Mouse (Mus musculus): ENCODE results near the gene Dusp12.

Gene Dusp12

DNA sequence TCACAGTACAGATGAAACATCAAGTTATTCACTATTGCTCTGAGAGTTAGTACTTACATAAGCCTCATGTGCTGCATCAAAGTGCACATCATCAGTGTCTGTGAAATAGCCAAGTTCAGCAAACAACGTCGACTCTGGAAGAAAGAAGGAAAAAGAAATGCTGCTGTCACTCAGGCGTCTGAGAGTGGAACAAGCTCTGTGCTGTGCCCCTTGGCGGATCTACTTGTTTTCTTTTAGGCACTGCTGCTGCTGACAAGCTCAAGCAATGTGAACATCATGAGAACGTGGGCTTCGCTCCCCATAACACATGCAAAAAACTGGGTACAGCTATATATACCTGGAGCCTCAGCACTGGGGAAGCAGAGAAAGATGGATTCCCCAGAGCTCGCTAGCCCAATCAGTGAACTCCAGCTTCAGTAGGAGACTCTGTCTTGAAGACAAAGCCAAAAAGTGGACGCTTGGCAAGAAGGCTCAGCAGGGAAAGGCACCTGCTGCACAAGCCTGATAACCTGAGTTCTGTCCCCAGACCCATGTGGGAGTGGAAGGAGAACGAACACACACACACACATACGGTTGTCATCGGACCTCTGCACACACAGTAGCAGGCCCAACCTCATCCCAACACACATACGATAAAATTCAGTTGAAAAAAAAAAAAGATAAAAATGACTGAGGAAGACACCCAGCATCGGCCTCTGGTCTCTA is 30.1 kb downstream of the Dusp12 start:
- POLR2A ChIA-PET: interaction anchor here in 3 of 4 experiments (0.7 to 3.3 kb wide), 8 partner anchors 9 to 16 kb away, joined by 3 to 24 read pairs (median 4); partner anchors contain the start of gene Atf6 (in 3 of the 3)
- CTCF ChIA-PET: interaction anchor here in 1 of 4 experiments (1.4 kb wide), 1 partner anchor 30 kb away, joined by 3 read pairs; the partner anchor contains the start of genes Dusp12 and Gm26620

- ChIA-PET POLR2A (interaction anchor here in 3 of 4 experiments (0.6 to 2.2 kb wide), 8 partner anchors 8 to 356 kb away, joined by 3 to 10 read pairs (median 4); no protein-coding TSS in a partner anchor), CTCF (no interaction called here)
These were observed 31.7 kb downstream of the Dusp12 start for GRCm38 (mm10) chr1:170853604-170854003.

DNA sequence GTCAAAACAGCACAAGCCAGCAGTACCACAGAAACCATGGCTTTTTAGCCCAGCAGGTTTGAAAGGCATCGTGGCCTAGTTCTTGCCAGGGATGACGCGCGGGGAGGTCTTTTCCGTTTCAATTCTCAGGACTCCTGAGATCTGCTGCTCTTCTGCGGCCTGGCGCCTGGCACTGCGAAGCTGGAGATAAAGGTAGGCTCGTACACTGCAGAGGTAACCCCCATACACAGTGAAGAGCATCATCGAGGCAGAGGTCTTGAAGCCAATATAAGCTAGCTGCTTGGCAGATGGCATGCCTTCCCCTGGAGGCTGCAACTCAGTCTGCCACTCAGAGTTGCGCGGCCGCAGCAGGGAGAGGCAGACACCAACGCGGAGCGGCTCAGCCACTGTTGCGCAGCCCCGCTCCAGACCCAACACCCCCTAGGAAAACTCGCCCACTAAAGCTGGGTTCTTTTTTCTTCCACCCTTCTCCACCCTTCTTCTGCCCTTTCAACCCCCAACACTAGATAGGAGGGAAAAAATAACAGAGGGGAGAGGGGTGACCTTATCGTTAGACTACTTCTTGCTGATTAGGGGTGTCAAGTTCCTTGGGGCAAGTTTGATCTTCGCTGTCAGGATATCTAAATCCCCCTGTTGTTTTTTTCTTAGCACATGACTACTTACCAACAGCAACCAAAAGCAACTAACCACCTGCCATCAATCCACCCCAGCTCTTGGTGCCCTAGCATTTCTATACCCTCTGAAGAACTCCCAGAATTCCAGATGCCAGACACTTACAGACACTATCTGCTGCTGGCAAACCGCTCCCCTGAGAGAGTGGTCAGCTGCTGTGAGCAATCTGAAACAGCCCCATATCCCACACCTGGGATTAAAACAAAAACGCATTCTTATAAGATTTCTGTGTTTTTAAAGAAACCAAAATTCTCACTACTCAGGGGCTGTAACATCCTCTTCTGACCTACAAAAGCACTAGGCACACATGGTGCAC is 34.4 kb downstream of the Dusp12 start:
- ChIA-PET POLR2A (interaction anchor here in 2 of 4 experiments (0.6 to 2.3 kb wide), 5 partner anchors 16 to 466 kb away, joined by 3 to 7 read pairs (median 4); partner anchors contain the start of gene Atf6 (in 1 of the 2)), CTCF (interaction anchor here in 1 of 4 experiments (0.9 kb wide), 1 partner anchor 51 kb away, joined by 3 read pairs; no protein-coding TSS in a partner anchor)

DNA sequence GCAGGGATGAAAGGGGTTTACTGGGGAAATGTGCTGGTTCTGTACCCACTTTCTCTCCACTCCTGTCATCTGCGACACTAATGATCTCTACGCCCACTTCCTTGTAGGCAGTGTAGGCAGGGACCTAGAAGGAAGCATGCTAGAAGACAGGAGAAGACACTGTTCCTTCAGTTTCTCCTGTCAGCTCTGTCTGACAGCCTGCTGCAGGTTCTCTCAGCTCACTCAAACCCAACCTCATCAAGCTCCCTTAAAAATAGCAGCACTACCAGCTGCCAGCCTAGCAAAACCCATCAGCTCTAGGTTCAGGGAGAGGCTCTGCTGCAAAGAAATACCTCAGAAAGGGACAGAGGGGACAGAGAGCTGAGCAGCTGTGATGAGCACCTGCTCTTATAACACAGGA is 35.3 kb downstream of the Dusp12 start:
- ChIA-PET POLR2A (interaction anchor here in 2 of 4 experiments (0.6 to 2.3 kb wide), 4 partner anchors 16 to 102 kb away, joined by 3 to 7 read pairs (median 4); partner anchors contain the start of gene Atf6 (in 1 of the 2)), CTCF (no interaction called here)

DNA sequence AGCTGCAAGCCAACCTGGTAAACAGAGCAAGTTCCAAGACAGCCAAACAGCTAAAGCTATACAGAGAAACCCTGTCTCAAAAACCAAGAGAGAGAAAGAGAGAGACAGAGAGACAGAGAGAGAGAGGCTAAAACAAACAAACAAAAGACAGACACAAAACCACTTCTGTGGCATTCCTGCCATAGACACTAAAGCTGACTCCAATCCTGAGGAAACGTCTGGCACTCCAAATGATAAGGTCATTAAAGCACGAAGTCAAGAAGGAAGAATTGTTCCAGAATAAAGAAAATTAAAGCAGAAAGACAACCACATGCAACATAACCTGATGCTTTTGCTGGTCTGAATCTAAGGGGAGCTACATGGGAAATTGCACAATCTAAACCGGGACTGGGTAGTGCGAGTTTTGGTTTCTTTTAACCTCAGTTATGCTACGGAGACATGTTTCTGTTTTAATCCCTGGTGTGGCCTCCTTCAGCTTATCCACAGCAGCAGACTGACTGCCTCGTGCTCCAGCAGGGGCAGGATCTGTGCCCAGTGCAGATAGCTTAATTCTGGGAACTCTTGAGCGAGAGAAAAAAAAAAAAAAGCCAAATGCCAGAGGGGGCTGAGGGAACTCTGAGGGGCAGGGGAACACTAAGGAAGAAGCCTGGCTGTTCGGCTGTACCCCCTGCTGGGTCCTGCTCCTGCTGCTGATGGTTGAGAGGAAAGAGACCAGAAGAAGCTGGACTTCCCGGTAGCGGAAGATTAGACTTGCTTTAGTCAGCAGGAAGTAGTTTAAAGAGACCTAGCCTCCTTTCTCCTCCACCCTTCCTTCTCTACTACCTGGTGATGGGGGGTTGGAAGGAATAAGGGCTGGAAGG is 39.7 kb downstream of the Dusp12 start:
- CTCF ChIA-PET: no interaction called here
- POLR2A ChIA-PET: interaction anchor here in 3 of 4 experiments (0.6 to 3.2 kb wide), 10 partner anchors 9 to 989 kb away, joined by 3 to 17 read pairs (median 6); partner anchors contain the start of gene Atf6 (in 3 of the 3)

DNA sequence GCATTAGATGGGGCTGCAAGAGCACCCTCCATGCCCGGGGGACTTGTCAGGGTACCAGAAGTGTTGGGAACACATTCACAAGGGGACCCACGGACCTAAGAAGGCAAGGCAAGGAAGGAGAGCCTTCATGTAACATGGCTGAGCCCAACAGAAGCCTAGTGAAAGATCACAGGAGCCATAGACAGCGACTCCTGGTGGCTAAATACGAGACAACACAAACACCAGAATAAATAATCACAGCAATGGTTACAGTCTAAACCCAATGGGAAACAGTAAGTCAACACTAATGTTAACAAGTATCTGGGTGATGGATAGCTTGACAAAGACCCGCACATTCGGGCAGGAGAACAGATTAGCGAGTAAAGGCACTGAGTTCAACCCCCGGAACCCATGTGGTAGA is 41.0 kb downstream of the Dusp12 start:
- ChIA-PET POLR2A (interaction anchor here in 2 of 4 experiments (1.5 to 2.0 kb wide), 4 partner anchors 11 to 27 kb away, joined by 6 to 10 read pairs (median 7); partner anchors contain the start of gene Atf6 (in 1 of the 2)), CTCF (no interaction called here)

DNA sequence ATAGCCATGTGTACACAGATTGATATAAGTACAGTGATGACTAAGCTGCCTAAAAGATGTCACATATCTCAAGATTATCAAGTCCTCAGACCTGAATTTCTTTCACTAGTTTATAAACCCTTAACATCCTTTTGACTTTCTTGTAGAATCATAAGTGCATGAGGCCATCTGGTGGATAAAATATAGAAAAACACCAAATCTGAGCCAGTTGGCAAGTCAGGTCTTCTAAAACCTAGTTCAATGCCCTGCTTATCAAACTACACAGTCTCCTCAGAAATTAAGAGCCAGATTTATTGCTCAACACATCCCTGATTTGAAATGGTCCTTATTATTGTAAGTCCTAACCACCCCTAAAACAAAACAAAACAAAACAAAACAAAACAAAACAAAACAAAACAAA is 45.7 kb downstream of the Dusp12 start:
- ChIA-PET CTCF (no interaction called here), POLR2A (interaction anchor here in 1 of 4 experiments (1.5 kb wide), 1 partner anchor 27 kb away, joined by 3 read pairs; the partner anchor contains the start of gene Atf6)

- POLR2A ChIA-PET: interaction anchor here in 1 of 4 experiments (0.6 to 1.7 kb wide), 4 partner anchors 33 to 500 kb away, joined by 3 to 6 read pairs (median 3); partner anchors contain the start of gene Atf6
- CTCF ChIA-PET: interaction anchor here in 1 of 4 experiments (1.2 kb wide), 1 partner anchor 203 kb away, joined by 4 read pairs; no protein-coding TSS in a partner anchor
These were observed 50.6 kb downstream of the Dusp12 start for GRCm38 (mm10) chr1:170834756-170835155.

DNA sequence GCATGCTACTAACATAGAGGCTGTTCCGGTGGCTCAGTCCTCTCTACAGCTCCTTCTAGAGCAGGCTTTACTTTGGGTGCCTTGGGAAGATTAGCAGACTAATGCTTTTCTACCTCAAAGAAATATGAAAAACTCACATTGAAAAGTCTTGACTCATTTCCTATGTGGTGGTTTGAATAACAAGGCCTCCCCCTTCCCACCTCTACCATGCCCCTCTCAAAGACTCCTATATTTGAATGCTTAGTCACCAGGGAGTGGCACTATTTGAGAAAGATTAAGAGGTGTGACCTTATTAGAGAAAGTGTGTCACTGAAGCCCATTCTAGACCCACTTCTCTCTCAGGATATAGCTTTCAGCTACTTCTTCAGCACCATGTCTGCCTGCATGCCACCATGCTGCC is 55.6 kb downstream of the Dusp12 start:
- CTCF ChIA-PET: no interaction called here
- POLR2A ChIA-PET: interaction anchor here in 1 of 4 experiments (0.8 to 1.3 kb wide), 2 partner anchors 20 to 38 kb away, joined by 3 read pairs; partner anchors contain the start of gene Atf6

DNA sequence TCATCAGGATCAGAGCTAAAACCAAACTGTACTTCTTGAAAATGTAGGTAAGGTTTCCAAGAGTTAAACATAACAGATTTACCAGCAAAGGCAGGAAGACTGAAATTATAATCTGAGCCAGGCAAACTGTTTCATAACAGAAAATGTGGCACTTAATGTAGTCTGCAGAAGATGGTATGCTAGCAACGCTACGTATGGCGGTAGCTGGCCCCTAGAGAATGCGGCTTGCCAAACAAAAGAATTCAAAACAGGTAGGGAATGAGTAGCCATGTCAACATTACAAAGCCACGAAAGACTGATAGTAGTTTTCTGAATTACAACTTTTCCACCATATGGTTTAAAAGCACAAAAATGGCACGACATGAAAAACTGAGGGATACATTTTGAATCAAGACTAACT is 56.0 kb downstream of the Dusp12 start:
- CTCF ChIA-PET: interaction anchor here in 2 of 4 experiments (0.7 to 1.2 kb wide), 2 partner anchors 66 to 280 kb away, joined by 3 read pairs; no protein-coding TSS in a partner anchor
- POLR2A ChIA-PET: interaction anchor here in 1 of 4 experiments (0.8 to 1.3 kb wide), 3 partner anchors 11 to 38 kb away, joined by 3 read pairs; partner anchors contain the start of gene Atf6
